Mouse (Mus musculus) erythroblast, embryonic 14.5 days (primary cell): ENCODE results near the gene Rasa4.

ENCODE experiments used
- GATA1 ChIP-seq: IDR thresholded peaks from 2 replicates; pipeline ENCODE4 v1.6.1; 2012; ENCODE audit warnings: low read length, inconsistent platforms, mixed read lengths
- TAL1 ChIP-seq: IDR thresholded peaks from 3 replicates; pipeline ENCODE4 v1.6.1; 2012; ENCODE audit warnings: low read length, inconsistent platforms, mixed read lengths

DNA sequence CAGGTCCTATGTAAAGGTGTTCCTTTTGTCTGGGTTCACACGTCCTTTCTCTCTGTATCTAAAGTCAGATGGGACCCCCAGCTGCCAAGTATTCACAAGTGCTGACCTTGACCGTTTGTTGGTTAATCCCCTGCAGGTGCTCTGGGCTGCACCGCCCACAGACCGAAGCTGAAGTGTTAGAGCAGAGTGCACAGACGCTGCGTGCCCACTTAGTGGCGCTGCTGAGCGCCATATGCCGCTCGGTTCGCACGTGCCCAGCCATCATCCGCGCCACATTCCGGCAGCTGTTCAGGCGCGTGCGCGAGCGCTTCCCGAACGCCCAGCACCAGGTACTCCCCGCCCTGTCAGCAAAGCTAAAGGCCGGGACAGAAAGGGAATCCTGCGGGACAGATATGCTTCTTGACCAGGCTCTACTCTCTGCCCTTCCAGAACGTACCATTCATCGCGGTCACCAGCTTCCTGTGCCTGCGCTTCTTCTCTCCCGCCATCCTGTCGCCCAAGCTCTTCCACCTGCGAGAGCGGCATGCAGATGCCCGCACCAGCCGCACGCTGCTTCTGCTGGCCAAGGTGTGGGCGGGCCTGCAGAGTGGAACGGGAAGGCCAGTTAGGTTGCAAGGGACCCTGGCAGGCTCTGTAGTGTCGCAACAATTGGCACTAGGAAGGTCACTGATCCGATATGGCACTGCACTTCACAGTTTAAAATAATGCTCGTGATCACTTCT, 18.5 kb downstream of the Rasa4 start:
- TF ChIP-seq GATA1 (no peak), TAL1 (no peak)
